Mouse (Mus musculus) lung, postnatal 0 days (tissue): ENCODE measurements at regions not wholly inside any gene's neighbourhood (a gene's known extent, or its start where the extent isn't known, plus 50 kb on each side); places are given as distances from the start of the nearest gene placed in this dataset.
A peak's percentile ranks its signal among the peaks of the same experiment; 100 is the strongest.

ENCODE experiments used
- ATAC-seq: fragments of 200-750 bp; cut with Nextera tagmentation; 2 replicates; pipeline ENCODE4 v1.8.0; 2017; ENCODE audit warnings: moderate library complexity
- DNase-seq: peaks from one replicate; pipeline ENCODE4 v3.0.0-alpha.2; 2016; ENCODE audit warnings: low spot score
- H3K27ac ChIP-seq: fragments of 300-500 bp; sonication (generic); 2 replicates; pipeline ENCODE4 v1.5.1; 2014; ENCODE audit warnings: antibody characterized with exemption, mild to moderate bottlenecking, low read length, mixed read lengths
- H3K27me3 ChIP-seq: fragments of 300-500 bp; sonication (generic); replicated peaks from 2 replicates; pipeline ENCODE4 v1.6.1; 2014; ENCODE audit warnings: low read length, mixed read lengths; ENCODE audit not compliant: insufficient read depth
- H3K36me3 ChIP-seq: fragments of 300-500 bp; sonication (generic); 2 replicates; pipeline ENCODE4 v1.6.1; 2014; ENCODE audit warnings: low read length, mixed read lengths; ENCODE audit not compliant: insufficient read depth
- H3K4me1 ChIP-seq: fragments of 300-500 bp; sonication (generic); 2 replicates; pipeline ENCODE4 v1.6.1; 2014; ENCODE audit warnings: antibody characterized with exemption, low read depth, low read length, mixed read lengths; ENCODE audit not compliant: insufficient read depth
- H3K4me2 ChIP-seq: fragments of 300-500 bp; sonication (generic); replicated peaks from 2 replicates; pipeline ENCODE4 v1.6.1; 2014; ENCODE audit warnings: low read depth, mild to moderate bottlenecking, low read length, moderate library complexity, mixed read lengths
- H3K4me3 ChIP-seq: fragments of 300-500 bp; sonication (generic); 2 replicates; pipeline ENCODE4 v1.5.1; 2014; ENCODE audit warnings: low read depth, low read length
- H3K9ac ChIP-seq: fragments of 300-500 bp; sonication (generic); replicated peaks from 2 replicates; pipeline ENCODE4 v1.6.1; 2014; ENCODE audit warnings: low read depth, mild to moderate bottlenecking
- H3K9me3 ChIP-seq: fragments of 300-500 bp; sonication (generic); 2 replicates; pipeline ENCODE4 v1.6.1; 2016; ENCODE audit warnings: low read length, mixed read lengths
- CTCF ChIP-seq: IDR thresholded peaks from 2 replicates; pipeline ENCODE4 v1.5.1; 2016; ENCODE audit warnings: antibody characterized with exemption, mild to moderate bottlenecking
- EP300 ChIP-seq: IDR thresholded peaks from 2 replicates; pipeline ENCODE4 v1.6.1; 2016; ENCODE audit warnings: antibody characterized with exemption, mild to moderate bottlenecking, control low read depth
- WGBS: fragments of 180-500 bp; shearing (Covaris S2); extraction: QIAGEN DNeasy Blood & Tissue Kit; methylation state at CpG from one replicate; pipeline ENCODE4 v1.1.7; 2014; 5-methylcytosine and 5-hydroxymethylcytosine counted together

DNA sequence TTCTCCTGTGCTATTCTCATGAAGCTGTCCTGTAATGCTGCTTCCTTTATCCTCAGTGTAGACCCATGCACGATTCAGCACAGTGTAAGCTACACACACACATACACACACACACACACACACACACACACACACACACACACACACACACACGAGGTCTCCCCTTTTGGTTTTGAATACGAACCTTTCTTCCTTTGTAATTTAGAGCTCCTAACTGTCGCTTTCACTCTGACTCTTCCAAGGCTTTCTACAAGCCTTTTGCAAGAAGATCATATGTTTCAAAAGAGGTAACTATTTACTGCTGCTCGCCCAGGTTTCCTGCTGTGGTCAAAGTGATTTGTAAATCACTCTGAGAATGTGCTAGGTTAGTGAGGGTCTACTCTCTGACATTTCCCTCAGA is 161.1 kb upstream of the Rgmb start:
- no peak overlapping the region for H3K9ac ChIP-seq
- H3K27ac ChIP-seq, result no peak overlapping the region
- no peak for DNase-seq
- no peaks in the 10 kb centered on the region for H3K27me3 ChIP-seq
- ATAC-seq, result no peak
- H3K4me3 ChIP-seq, result no peak overlapping the region
- H3K4me2 ChIP-seq, result no peak overlapping the region
- no peaks in the 10 kb centered on the region for H3K9me3 ChIP-seq
- TF ChIP-seq CTCF, result no peak
- no peak for TF ChIP-seq EP300
- WGBS, result 63% methylated on average over 5 of the region's 5 CpGs
- H3K36me3 ChIP-seq, result no peaks in the 10 kb centered on the region
- no peaks in the 10 kb centered on the region for H3K4me1 ChIP-seq

DNA sequence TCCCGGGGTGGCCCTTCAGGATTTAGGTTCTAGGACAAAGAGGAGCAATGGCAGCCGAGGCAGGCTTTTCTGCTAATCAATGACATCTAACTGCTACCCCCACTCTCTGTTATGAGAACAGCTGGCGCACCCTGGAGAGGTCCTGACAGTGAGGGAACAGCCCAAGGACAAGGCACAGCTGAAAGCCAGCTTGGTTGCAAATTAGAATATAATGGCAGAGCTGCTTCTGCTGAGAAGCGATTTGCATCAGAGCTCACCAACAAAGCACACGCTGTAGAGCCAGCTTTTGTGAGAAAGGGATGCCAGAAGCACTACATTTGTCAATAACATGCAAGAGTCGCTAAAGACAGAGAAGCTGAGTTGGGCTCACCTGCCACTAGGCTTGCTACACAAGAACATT is 159.5 kb upstream of the Rgmb start:
- 31% methylated on average over 6 of the region's 6 CpGs for WGBS
- Histone ChIP-seq H3K9ac (no peak overlapping the region), H3K27me3 (no peaks in the 10 kb centered on the region), H3K36me3 (no peaks in the 10 kb centered on the region), H3K4me2 (no peak overlapping the region), H3K4me1 (no peaks in the 10 kb centered on the region), H3K27ac (no peak overlapping the region), H3K4me3 (no peak overlapping the region), H3K9me3 (no peaks in the 10 kb centered on the region)
- no peak for TF ChIP-seq CTCF
- no peak for TF ChIP-seq EP300
- DNase-seq (no peak), ATAC-seq (no peak)

DNA sequence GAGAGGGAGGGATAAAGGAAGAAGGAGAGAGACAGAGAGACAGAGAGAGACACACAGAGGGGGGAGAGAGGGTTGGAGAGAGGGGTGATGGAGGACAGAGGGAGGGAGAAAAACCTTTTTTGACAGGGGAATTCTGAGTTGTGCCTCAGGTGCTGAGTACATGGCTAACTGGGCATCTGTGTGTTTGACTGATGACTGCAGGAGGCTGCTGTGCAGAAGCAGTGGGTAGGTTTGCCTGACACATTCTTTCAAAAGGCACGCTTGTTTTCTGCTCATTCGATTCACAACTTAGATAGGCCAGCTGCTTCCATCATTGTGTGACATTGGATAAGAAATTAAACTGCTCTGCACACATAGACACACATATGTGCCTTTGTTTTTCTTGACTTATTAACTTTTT is 150.7 kb upstream of the Rgmb start:
- no peak overlapping the region for H3K4me3 ChIP-seq
- no peaks in the 10 kb centered on the region for H3K9me3 ChIP-seq
- TF ChIP-seq CTCF, result no peak
- no peak for TF ChIP-seq EP300
- H3K27me3 ChIP-seq, result no peaks in the 10 kb centered on the region
- WGBS, result 46% methylated on average over 2 of the region's 2 CpGs
- H3K27ac ChIP-seq, result no peak overlapping the region
- no peak overlapping the region for H3K4me2 ChIP-seq
- no peaks in the 10 kb centered on the region for H3K4me1 ChIP-seq
- DNase-seq (no peak), ATAC-seq (no peak)
- no peak overlapping the region for H3K9ac ChIP-seq
- no peaks in the 10 kb centered on the region for H3K36me3 ChIP-seq

DNA sequence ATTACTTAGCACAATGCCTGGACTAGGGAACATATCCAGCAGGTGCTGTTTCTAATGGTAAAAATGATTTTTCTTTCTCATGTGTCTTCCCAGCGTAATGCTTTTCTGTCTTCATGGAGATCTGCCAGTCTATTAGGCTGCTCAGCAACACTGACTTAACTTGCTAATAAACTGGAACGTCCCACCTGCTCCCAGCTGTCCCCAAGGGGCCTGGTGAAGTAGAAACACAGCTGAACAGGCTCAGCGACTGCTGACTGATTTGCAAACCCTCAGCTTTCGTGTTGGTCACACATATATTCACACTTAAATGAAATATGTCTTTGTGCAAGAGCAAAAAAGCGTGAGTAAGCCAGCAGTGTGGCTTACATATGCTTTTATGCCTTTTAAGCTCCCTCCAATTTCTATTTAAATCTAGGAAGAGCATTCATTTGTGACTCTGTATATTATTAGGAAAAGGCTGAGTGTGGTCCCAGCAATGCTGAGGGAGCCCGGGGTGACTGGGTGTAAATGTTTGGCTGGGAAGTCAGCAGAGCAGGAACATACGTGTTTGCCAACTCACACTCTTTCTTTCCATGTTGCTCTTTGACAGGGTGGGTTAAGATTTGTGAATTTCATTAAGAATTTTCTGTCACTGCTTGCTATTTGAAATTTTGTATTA is 146.7 kb upstream of the Rgmb start:
- TF ChIP-seq EP300 (no peak), CTCF (no peak)

DNA sequence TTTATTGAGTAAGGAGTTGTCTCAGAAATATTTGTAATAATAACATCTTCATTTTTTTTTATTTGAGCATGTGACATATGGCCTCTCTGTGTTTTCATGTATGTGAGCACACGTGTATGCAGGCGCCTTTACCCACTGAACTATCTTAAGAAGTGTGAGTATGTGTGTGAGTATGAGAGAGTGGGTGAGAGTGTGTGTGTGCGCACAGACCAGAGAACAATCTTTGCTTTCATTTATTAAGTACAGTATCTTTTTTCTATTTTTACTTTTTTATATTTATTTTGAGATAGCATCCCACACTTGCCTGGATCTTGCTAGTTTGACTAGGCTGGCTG is 140.5 kb upstream of the Rgmb start:
- WGBS, result 61% methylated on average over 3 of the region's 3 CpGs
- Histone ChIP-seq H3K9me3 (no peaks in the 10 kb centered on the region), H3K27ac (no peak overlapping the region), H3K27me3 (no peaks in the 10 kb centered on the region), H3K4me3 (no peak overlapping the region), H3K9ac (no peak overlapping the region), H3K4me2 (no peak overlapping the region), H3K36me3 (no peaks in the 10 kb centered on the region), H3K4me1 (no peaks in the 10 kb centered on the region)
- no peak for DNase-seq
- TF ChIP-seq CTCF (no peak), EP300 (no peak)
- no peak for ATAC-seq

More for the DNA sequence above, 146.7 kb upstream of the Rgmb start:
- DNase-seq (no peak), ATAC-seq (no peak)
- Histone ChIP-seq H3K4me2 (no peak overlapping the region), H3K27ac (no peak overlapping the region), H3K27me3 (no peaks in the 10 kb centered on the region), H3K9ac (no peak overlapping the region), H3K4me1 (no peaks in the 10 kb centered on the region), H3K9me3 (no peaks in the 10 kb centered on the region), H3K36me3 (no peaks in the 10 kb centered on the region), H3K4me3 (no peak overlapping the region)
- WGBS, result 52% methylated on average over 7 of the region's 7 CpGs

DNA sequence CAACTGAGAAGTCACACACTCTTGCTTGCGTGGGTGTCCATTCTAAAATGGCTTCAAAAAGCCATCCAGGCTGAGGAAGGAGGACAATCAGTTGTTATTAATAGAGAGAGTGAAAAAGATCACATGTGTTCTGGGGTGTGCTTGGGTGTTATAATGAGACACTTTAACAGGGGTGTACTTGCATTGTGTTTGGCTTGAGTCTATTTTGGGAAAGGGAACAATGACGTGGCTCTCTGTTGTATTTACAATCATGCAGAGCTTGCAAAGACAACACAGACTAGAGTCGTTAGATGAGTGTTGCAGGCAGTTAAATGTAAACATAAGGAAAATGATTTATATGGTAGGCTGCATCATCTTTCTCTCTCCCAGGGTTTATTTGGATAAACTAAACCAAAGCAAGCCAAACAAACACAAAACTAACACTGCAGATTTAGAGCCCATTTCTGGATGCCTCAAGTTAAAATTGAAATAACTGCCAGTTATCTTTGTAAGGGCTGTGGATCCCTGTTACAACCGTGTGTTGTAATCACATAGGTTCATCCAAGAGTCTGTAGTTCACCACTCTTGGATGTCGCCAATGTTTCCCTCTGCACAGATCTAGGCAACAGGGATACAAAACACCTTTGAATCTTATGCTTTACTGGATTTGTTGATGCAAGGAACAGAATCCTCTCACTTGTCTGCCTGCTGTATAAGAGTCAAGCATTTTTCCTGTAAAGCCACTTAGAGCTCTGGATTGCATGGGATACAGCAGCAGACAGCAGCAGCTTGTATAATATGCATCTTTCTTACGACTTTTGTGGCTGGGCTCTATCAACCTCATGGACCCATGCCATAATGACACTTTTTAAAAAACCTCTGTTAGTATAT is 139.9 kb upstream of the Rgmb start:
- 29% methylated on average over 6 of the region's 6 CpGs for WGBS
- ATAC-seq, result peak; percentile 37

More for the DNA sequence above, 139.9 kb upstream of the Rgmb start:
- Histone ChIP-seq H3K4me2 (no peak overlapping the region), H3K9me3 (no peaks in the 10 kb centered on the region), H3K9ac (no peak overlapping the region), H3K36me3 (no peaks in the 10 kb centered on the region), H3K4me3 (no peak overlapping the region), H3K27ac (no peak overlapping the region), H3K27me3 (no peaks in the 10 kb centered on the region), H3K4me1 (no peaks in the 10 kb centered on the region)
- TF ChIP-seq EP300, result no peak
- TF ChIP-seq CTCF, result no peak
- peak; percentile 33 for DNase-seq
